Mouse (Mus musculus) inflammation-experienced regulatory T-cells, adult 16 weeks (primary cell): ENCODE results near the gene 4933430I17Rik. TPM values are rescaled to one million over a fixed set of nuclear protein-coding genes. Genes with fewer than 3 reads are reported as not detected.

Source experiments
- polyA plus RNA-seq: library from polyadenylated mRNA; unstranded; fragments of 100-300 nt; shearing (Covaris generic); gene quantifications from one replicate; pipeline ENCODE4 v1.2.1, GENCODE M21; 2017

Gene 4933430I17Rik
- polyA plus RNA-seq, result 0.33 TPM

DNA sequence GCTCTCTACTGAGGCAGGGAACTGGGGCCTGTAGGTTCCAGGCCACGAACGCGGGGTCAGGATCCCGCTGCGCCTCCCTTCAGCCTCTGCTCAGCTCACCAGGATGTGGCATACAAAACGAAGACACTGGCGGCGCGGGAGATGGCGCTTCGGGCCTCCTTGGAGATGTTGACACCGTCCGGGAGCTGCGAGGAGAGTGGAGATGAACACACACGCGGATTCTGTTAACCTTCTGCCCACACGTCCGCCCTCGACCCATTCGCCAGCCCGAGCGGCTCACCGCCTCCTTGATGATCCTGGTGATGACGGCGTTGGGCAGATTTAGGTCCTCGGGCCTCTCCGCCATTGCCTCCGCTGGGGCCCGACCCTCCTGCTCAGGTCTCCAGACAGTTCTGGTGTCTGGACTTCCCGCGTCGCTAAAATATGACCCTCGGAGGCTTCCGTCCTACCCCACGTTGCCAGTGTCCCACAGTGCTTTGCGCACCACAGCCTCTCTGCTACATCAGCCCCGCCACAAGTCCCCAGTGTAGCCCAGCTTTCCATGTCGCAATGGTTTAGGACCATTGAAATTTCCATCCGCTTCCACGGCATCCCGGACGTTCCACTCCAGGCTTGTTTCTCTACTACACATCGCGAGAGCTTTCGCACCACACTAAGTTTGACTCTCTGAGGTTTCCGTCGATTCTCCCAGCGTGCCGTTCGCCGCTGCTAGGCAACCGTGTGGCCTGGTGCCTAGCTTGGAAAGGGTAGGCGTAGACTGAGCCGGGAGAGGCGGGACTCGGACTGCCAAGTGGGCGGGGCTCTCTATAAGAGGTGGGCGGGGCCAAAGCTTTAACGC is at the start of gene 4933430I17Rik, which contains the start of gene Pole3:
Gene 4933430I17Rik (plus strand): TSS at position 719 of the 838 bp plus-strand sequence.
Gene Pole3 (minus strand): TSS at position 418 of the 838 bp plus-strand sequence.

DNA sequence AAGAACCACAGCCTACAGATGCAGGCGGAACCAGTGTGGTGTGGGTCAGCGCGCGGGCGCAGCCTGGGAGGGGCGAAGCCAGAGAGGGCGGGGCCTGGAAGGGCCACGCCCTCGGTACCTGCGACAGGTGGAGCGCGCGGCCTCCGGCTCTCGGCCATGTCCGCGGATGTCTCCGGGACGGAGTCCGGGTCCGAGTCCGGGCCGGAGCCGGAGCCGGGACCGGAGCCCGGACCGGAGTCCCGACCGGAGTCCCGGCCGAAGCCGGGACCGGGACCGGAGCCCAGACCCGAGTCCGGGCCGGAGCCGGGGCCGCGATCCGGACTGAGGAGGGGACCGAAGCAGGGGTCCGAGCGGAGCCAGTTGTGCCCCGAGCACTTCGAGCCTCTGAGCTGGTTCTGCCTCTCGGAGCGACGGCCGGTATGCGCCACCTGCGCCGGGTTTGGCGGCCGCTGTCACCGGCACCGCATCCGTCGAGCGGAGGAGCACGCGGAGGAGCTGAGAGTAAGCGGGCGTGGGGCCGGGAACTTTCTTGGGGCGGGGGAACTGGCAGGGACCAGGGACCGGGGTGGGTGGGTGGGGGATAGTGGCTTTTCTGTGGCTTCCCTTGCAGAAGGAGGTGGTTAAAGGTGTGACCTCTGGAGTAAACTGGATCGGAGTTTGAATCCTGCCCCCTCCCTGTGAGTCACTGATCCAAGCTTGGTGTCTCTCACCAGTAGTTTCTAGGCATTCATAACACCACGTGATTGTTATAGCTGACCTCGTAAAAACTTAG is 45.0 kb upstream of the 4933430I17Rik start, which contains the start of gene Bspry:
Gene Bspry (plus strand): TSS at position 117 of the 772 bp plus-strand sequence.

DNA sequence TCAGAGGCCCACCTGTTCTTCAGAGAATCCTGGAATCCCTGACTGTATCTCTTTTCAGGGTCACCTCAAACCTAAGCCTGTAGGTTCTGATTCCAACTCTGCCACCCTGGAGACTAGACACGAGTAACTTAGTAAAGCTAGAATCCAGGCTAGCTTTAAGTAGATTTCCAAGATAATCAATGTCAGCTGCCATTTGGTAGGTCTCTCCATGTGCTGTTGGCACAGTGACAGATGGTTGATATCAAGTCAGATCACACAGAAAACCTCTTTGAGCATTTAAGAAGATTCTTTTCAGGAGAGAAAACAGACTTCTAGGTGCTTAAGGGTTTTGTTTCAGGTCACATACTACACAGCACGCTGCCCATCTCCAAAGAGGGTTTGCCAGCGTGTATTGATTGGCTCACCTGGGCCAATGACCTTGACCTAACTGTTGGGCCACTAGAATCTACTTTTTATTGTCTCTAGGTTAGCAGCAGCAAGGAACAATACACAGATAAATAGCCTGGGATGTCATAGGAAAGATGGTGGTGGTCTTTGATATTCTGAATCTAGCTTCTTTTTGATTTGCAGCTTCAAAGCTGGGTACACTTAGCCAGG is 21.7 kb upstream of the 4933430I17Rik start, which contains the start of gene Hdhd3:
Gene Hdhd3 (minus strand): TSS at position 94 of the 597 bp plus-strand sequence.

DNA sequence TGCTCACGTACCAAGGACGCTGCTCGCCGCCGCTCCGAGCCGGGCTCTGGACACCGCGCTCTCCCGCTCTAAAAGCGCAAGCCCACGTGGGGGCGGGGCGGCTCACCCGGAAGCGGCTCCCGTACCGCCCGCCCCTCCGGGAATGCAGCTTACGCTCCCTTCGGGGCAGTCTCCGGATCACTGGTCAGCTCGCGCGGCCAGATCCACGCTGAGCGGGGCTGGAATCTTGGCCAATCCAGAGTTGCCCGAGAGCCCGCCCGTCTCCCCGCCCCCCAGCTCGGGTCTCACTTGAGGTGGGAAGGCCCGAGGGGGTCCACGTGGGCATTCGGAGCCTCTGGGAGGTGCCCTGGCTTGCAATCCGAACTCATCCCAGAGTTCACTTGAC is 5.3 kb upstream of the 4933430I17Rik start, which contains the start of gene Alad:
Gene Alad (minus strand): TSS at position 70 of the 385 bp plus-strand sequence.

DNA sequence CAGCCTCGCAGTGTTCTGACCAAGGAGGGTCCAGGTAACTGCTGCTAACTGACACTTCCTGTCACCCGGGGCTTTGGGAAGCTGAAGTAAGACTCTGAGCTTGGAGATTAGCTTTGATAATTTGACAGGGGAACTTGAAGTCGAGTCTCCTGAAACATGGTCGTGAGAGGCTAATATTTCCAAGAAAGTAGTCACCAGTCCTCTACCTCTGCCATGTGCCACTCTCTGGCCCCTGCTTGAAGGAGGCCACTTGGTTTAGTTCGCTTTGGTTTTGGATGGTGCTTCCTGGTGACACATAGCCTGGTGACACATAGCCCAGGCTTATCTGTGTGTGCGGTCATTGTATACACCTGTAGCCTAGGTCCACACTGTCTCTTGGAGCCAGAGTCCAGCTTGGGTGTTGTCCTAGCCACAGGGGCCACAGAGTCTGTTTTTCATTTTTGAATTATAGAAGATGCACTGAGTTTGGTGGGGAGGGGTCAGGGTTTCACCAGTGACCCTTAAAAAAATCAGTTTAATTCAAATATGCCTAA is 34.7 kb downstream of the 4933430I17Rik start, which contains the start of gene Rgs3:
Gene Rgs3 (plus strand): TSS at position 51 of the 533 bp plus-strand sequence.

Other genes with a start within 250 kb of the 4933430I17Rik start
- gene Fkbp15, start 164.8 kb upstream of the 4933430I17Rik start, polyA plus RNA-seq, result 71.1 TPM
- 10.3 TPM for gene Slc31a1, start 164.6 kb upstream of the 4933430I17Rik start, polyA plus RNA-seq
- gene Cdc26, start 116.7 kb upstream of the 4933430I17Rik start, polyA plus RNA-seq, result 109 TPM
- gene Prpf4, start 116.6 kb upstream of the 4933430I17Rik start, polyA plus RNA-seq, result 28.3 TPM
- not detected for gene Rnf183, start 90.1 kb upstream of the 4933430I17Rik start, polyA plus RNA-seq
- gene Wdr31, start 54.5 kb upstream of the 4933430I17Rik start, polyA plus RNA-seq, result 0.84 TPM
- gene Bspry, start 45.3 kb upstream of the 4933430I17Rik start, polyA plus RNA-seq, result 4.7 TPM
- 3.2 TPM for gene Hdhd3, start 21.9 kb upstream of the 4933430I17Rik start, polyA plus RNA-seq
- gene Alad, start 5.5 kb upstream of the 4933430I17Rik start, polyA plus RNA-seq, result 77.3 TPM
- gene Pole3, start 301 bp upstream of the 4933430I17Rik start, polyA plus RNA-seq, result 35.6 TPM
- 145 TPM for gene Rgs3, start 34.5 kb downstream of the 4933430I17Rik start, polyA plus RNA-seq